Mouse (Mus musculus) brain, embryonic 14.5 days (tissue): ENCODE results near the gene Zfp866. TPM values are rescaled to one million over a fixed set of nuclear protein-coding genes. Genes with fewer than 3 reads are reported as not detected.

Source experiments
- DNase-seq: peaks from one replicate; pipeline ENCODE4 v3.0.0-alpha.2; 2011; ENCODE audit warnings: low read depth
- CTCF ChIP-seq: fragments of 200-500 bp; IDR thresholded peaks from 2 replicates; pipeline ENCODE4 v1.5.1; 2012; ENCODE audit warnings: inconsistent platforms, mild to moderate bottlenecking, moderate library complexity, borderline replicate concordance; ENCODE audit not compliant: insufficient read depth, insufficient read length; ENCODE audit errors: extremely low read depth
- POLR2A ChIP-seq: fragments of 200-500 bp; IDR thresholded peaks from 2 replicates; pipeline ENCODE4 v1.6.1; 2012; ENCODE audit warnings: mild to moderate bottlenecking, inconsistent platforms, borderline replicate concordance; ENCODE audit not compliant: poor library complexity, insufficient read depth, insufficient read length, severe bottlenecking; ENCODE audit errors: extremely low read depth
- polyA plus RNA-seq: library from polyadenylated mRNA; depleted of rRNA; stranded (reverse); fragments of >200 nt; gene quantifications from 2 replicates; pipeline ENCODE4 v1.2.3, GENCODE M21; 2012; rRNA removed

Gene Zfp866
- polyA plus RNA-seq, result 31.2 and 44.6 TPM in 2 replicates

GRCm38 (mm10) chr8:69790773-69791367, at the start of gene Zfp866, which contains the start of gene Atp13a1:
Gene Zfp866, minus strand, starts transcription at chr8:69791178.
Gene Atp13a1, plus strand, starts transcription at chr8:69791163.
- no peak for TF ChIP-seq CTCF
- TF ChIP-seq POLR2A, result peak; percentile 90
- DNase-seq, result peak; percentile 95

- TF ChIP-seq POLR2A, result no peak
- no peak for TF ChIP-seq CTCF
- DNase-seq, result no peak
Measured at GRCm38 (mm10) chr8:69837057-69837682, 46.2 kb upstream of the Zfp866 start.

GRCm38 (mm10) chr8:69832298-69832853, 41.4 kb upstream of the Zfp866 start, which contains the start of gene Pbx4:
Gene Pbx4, plus strand, starts transcription at chr8:69832491.
- TF ChIP-seq CTCF (no peak), POLR2A (peak; percentile 86)
- peak; percentile 100 for DNase-seq

GRCm38 (mm10) chr8:69826371-69826770, 35.4 kb upstream of the Zfp866 start:
- DNase-seq, result no peak
- no peak for TF ChIP-seq CTCF
- no peak for TF ChIP-seq POLR2A

GRCm38 (mm10) chr8:69822386-69823191, 31.6 kb upstream of the Zfp866 start, which contains the start of gene Lpar2:
Gene Lpar2, plus strand, starts transcription at chr8:69822429.
- no peak; the same call in 1 of the 2 replicates for TF ChIP-seq CTCF
- TF ChIP-seq POLR2A, result peak; percentile 42; the same call in 1 of the 2 replicates
- DNase-seq, result peak; percentile 91

GRCm38 (mm10) chr8:69821971-69822385, 31.0 kb upstream of the Zfp866 start:
- TF ChIP-seq CTCF (no peak), POLR2A (0 out of 2 replicates have a peak, but pooled peaks have one; percentile 9)
- peak; percentile 78 for DNase-seq

GRCm38 (mm10) chr8:69820466-69820865, 29.5 kb upstream of the Zfp866 start:
- no peak for DNase-seq
- no peak for TF ChIP-seq CTCF
- no peak for TF ChIP-seq POLR2A

GRCm38 (mm10) chr8:69815396-69815795, 24.4 kb upstream of the Zfp866 start:
- TF ChIP-seq CTCF (no peak), POLR2A (no peak)
- DNase-seq, result no peak

GRCm38 (mm10) chr8:69814881-69815280, 23.9 kb upstream of the Zfp866 start:
- DNase-seq, result no peak
- TF ChIP-seq POLR2A (no peak), CTCF (no peak)

- TF ChIP-seq CTCF (no peak), POLR2A (no peak)
- DNase-seq, result no peak
Measured at GRCm38 (mm10) chr8:69809820-69810219, 18.8 kb upstream of the Zfp866 start.
